Mouse (Mus musculus): ENCODE data around the gene Dguok.

- TF ChIP-seq CTCF (IDR thresholded peaks at IDR 0.05; ENCODE audit: insufficient read depth, low read length): no peak
- TF ChIP-seq POLR2A (IDR thresholded peaks at IDR 0.05; ENCODE audit: borderline replicate concordance, extremely low read depth, low read depth, low read length): no peak
Observed at GRCm38 (mm10) chr6:83496009-83496752, 10.6 kb downstream of the Dguok start.

Measured in lung, adult 2 months (tissue).